8 mouse cellular contexts compared by ENCODE assay signal in genomic region chr7:81828681-81829378, GRCm38 (mm10). TPM values are rescaled to one million over a fixed set of nuclear protein-coding genes. Genes with fewer than 3 reads are reported as not detected.
DNase-seq lines count a peak whose midpoint lies in the region; TF ChIP-seq lines count a peak whose summit lies in the region.

No protein-coding gene starts in this region.

- TF ChIP-seq CTCF in heart, adult 2 months (IDR thresholded peaks at IDR 0.05): no peak
- no peak for TF ChIP-seq CTCF in kidney, adult 2 months (conservative IDR thresholded peaks at IDR 0.05; ENCODE audit: insufficient read depth, insufficient read length, low read depth, low read length)

- peaks cover 51% of the 10 kb centered on the region for H3K4me1 ChIP-seq in embryonic facial prominence, embryonic 10.5 days
- peaks cover 17% of the 10 kb centered on the region for H3K4me1 ChIP-seq in heart, adult 2 months (ENCODE audit: control insufficient read depth, insufficient read depth, low read length)
- peaks cover 17% of the 10 kb centered on the region for H3K4me1 ChIP-seq in kidney, adult 2 months (ENCODE audit: control insufficient read depth, insufficient read depth, low read length)

- H3K79me2 ChIP-seq in heart, adult 2 months (replicated peaks; ENCODE audit: control insufficient read depth, insufficient read depth, low read length): peaks cover 3% of the 10 kb centered on the region
- H3K79me2 ChIP-seq in myocyte (ENCODE audit: control insufficient read depth, insufficient read depth): peaks cover 48% of the 10 kb centered on the region

- under 1% methylated on average over 91 of the region's 91 CpGs for WGBS in embryonic facial prominence, embryonic 10.5 days
- WGBS in heart, adult 2 months: under 1% methylated on average over 90 of the region's 91 CpGs
- WGBS in kidney, adult 2 months: 1% methylated on average over 91 of the region's 91 CpGs

- H3K27me3 ChIP-seq in embryonic facial prominence, embryonic 10.5 days (replicated peaks; ENCODE audit: low read depth, poor library complexity, severe bottlenecking): no peaks in the 10 kb centered on the region
- no peaks in the 10 kb centered on the region for H3K27me3 ChIP-seq in heart, adult 2 months (ENCODE audit: control insufficient read depth, insufficient read depth, low read length)
- no peaks in the 10 kb centered on the region for H3K27me3 ChIP-seq in kidney, adult 2 months (replicated peaks; ENCODE audit: control insufficient read depth, insufficient read depth, low read length)
- no peaks in the 10 kb centered on the region for H3K27me3 ChIP-seq in myocyte (ENCODE audit: control insufficient read depth, insufficient read depth, insufficient read length)
- no peaks in the 10 kb centered on the region for H3K27me3 ChIP-seq in splenic B cell, adult 2 months (ENCODE audit: control insufficient read depth, insufficient read depth, low read length, poor library complexity, severe bottlenecking)

- intact Hi-C loops in heart, adult 2 months (cut with DNase I): loop anchor here (2.0 kb wide), 2 partner anchors 34 to 104 kb away; no protein-coding TSS in a partner anchor

- H3K9me3 ChIP-seq in embryonic facial prominence, embryonic 10.5 days: no peaks in the 10 kb centered on the region

- no peak for TF ChIP-seq POLR2A in heart, adult 2 months (IDR thresholded peaks at IDR 0.05; ENCODE audit: insufficient read depth, low read depth, low read length)
- TF ChIP-seq POLR2A in kidney, adult 2 months (IDR thresholded peaks at IDR 0.05; ENCODE audit: low read depth, low read length): no peak
- TF ChIP-seq POLR2A in myocyte (IDR thresholded peaks at IDR 0.05; ENCODE audit: insufficient read length, low read depth): peak; percentile 13

- no peak for TF ChIP-seq EP300 in heart, adult 2 months (IDR thresholded peaks at IDR 0.05; ENCODE audit: insufficient read depth, low read depth, low read length)

- H3ac ChIP-seq in myocyte (ENCODE audit: control insufficient read depth, insufficient read length): peak overlapping the region; percentile 90

- H3K27ac ChIP-seq in embryonic facial prominence, embryonic 10.5 days (replicated peaks): peak overlapping the region; percentile 95
- peak overlapping the region; percentile 90 for H3K27ac ChIP-seq in heart, adult 2 months
- H3K27ac ChIP-seq in kidney, adult 2 months (ENCODE audit: insufficient read depth, low read depth, low read length): peak overlapping the region; percentile 90

- no peaks in the 10 kb centered on the region for H3K36me3 ChIP-seq in embryonic facial prominence, embryonic 10.5 days (replicated peaks)
- H3K36me3 ChIP-seq in heart, adult 2 months (ENCODE audit: control insufficient read depth, insufficient read depth, low read length): peaks cover 19% of the 10 kb centered on the region
- no peaks in the 10 kb centered on the region for H3K36me3 ChIP-seq in kidney, adult 2 months (ENCODE audit: control insufficient read depth, insufficient read depth, low read length)
- H3K36me3 ChIP-seq in myocyte (ENCODE audit: control insufficient read depth, insufficient read depth): no peaks in the 10 kb centered on the region
- no peaks in the 10 kb centered on the region for H3K36me3 ChIP-seq in splenic B cell, adult 2 months (ENCODE audit: control insufficient read depth, insufficient read depth, low read length, poor library complexity, severe bottlenecking)

- peak overlapping the region; percentile 89 for H3K4me2 ChIP-seq in myocyte (ENCODE audit: low read depth)

- peak overlapping the region; percentile 93 for H3K9ac ChIP-seq in heart, adult 2 months (ENCODE audit: low read depth, low read length)

- peak; percentile 21 for DNase-seq in 416B (ENCODE audit: low read depth)
- DNase-seq in adrenal gland, postnatal 10 days: peak; percentile 80
- peak; percentile 64 for DNase-seq in embryonic facial prominence, embryonic 10.5 days (ENCODE audit: low spot score)
- DNase-seq in heart, adult 2 months: no peak
- peak; percentile 62 for DNase-seq in kidney, adult 2 months
- peak; percentile 64 for DNase-seq in liver
- DNase-seq in splenic B cell, adult 2 months (ENCODE audit: low read depth, low spot score): peak; percentile 40

- peak overlapping the region; percentile 90 for H3K4me3 ChIP-seq in embryonic facial prominence, embryonic 10.5 days
- H3K4me3 ChIP-seq in heart, adult 2 months: peak overlapping the region; percentile 91
- peak overlapping the region; percentile 95 for H3K4me3 ChIP-seq in kidney, adult 2 months (ENCODE audit: insufficient read depth, low read depth, low read length)
- H3K4me3 ChIP-seq in myocyte: peak overlapping the region; percentile 64

TF ChIP-seq in myocyte, 11 proteins besides CTCF, POLR2A, EP300 and RAD21:
- TF ChIP-seq USF1 (IDR thresholded peaks at IDR 0.05; ENCODE audit: low read depth) (no peak), REST (IDR thresholded peaks at IDR 0.05; ENCODE audit: insufficient read depth, insufficient read length) (no peak), E2F4 (IDR thresholded peaks at IDR 0.05; ENCODE audit: insufficient read depth) (no peak), MAX (IDR thresholded peaks at IDR 0.05; ENCODE audit: low read depth) (no peak), TCF3 (IDR thresholded peaks at IDR 0.05; ENCODE audit: insufficient read length, low read depth) (no peak), MYOD1 (IDR thresholded peaks at IDR 0.05; ENCODE audit: control insufficient read depth in 1 of 3, insufficient read length in 2 of 3, low read depth in 2 of 3) (no peak), CEBPB (IDR thresholded peaks at IDR 0.05; ENCODE audit: insufficient read depth, poor library complexity, severe bottlenecking) (no peak), SRF (IDR thresholded peaks at IDR 0.05; ENCODE audit: control insufficient read depth, insufficient read length, low read depth) (no peak), MYOG (IDR thresholded peaks at IDR 0.05; ENCODE audit: control insufficient read depth in 1 of 3, insufficient read depth in 1 of 3, insufficient read length in 2 of 3, low read depth in 2 of 3) (no peak), POLR2AphosphoS2 (IDR thresholded peaks at IDR 0.05; ENCODE audit: insufficient read length, low read depth) (no peak), TCF12 (IDR thresholded peaks at IDR 0.05; ENCODE audit: insufficient read depth, poor library complexity, severe bottlenecking) (no peak)
TF ChIP-seq in myocyte: peak in this region for 0.

RNA-seq across cellular contexts. Expression of gene Btbd1, which starts 0.4 kb away (rescaled TPM):
- total RNA-seq in adrenal gland, postnatal 10 days (2021): 100 to 1,000 TPM; 116 to 135 TPM
- 56.2 and 58.9 TPM in 2 replicates for polyA plus RNA-seq in embryonic facial prominence, embryonic 10.5 days (2016; fragmentation: Nextera tagmentation; extraction: Ambion mirVana)
- 100 to 1,000 TPM; 128 to 146 TPM for total RNA-seq in heart, adult 2 months (2021)
- polyA plus RNA-seq in heart, adult 2 months (2012; rRNA removed): 50.6 and 118 TPM in 2 replicates
- polyA plus RNA-seq in kidney, adult 2 months (2012; rRNA removed): 24.3 and 28.1 TPM in 2 replicates
- polyA plus RNA-seq in myocyte (2012; fragmentation: generic; extraction: Trizol): 66.6 TPM

RNA-seq across cellular contexts. Expression of gene Gm10160, which starts 26.8 kb away (rescaled TPM):
- not detected for total RNA-seq in adrenal gland, postnatal 10 days (2021)
- not detected in 2 replicates for polyA plus RNA-seq in embryonic facial prominence, embryonic 10.5 days (2016; fragmentation: Nextera tagmentation; extraction: Ambion mirVana)
- not detected for total RNA-seq in heart, adult 2 months (2021)
- polyA plus RNA-seq in heart, adult 2 months (2012; rRNA removed): not detected in 2 replicates
- not detected in 2 replicates for polyA plus RNA-seq in kidney, adult 2 months (2012; rRNA removed)
- polyA plus RNA-seq in myocyte (2012; fragmentation: generic; extraction: Trizol): not detected

RNA-seq across cellular contexts. Expression of gene Tm6sf1, which starts 30.0 kb away (rescaled TPM):
- total RNA-seq in adrenal gland, postnatal 10 days (2021): 10 to 100 TPM; 15.8 to 21.2 TPM
- polyA plus RNA-seq in embryonic facial prominence, embryonic 10.5 days (2016; fragmentation: Nextera tagmentation; extraction: Ambion mirVana): 10.7 and 12.2 TPM in 2 replicates
- total RNA-seq in heart, adult 2 months (2021): 10 to 100 TPM in 1 of 2 experiments, 1 to 10 TPM in 1; 9.1 to 12.6 TPM
- polyA plus RNA-seq in heart, adult 2 months (2012; rRNA removed): 21.4 and 28.5 TPM in 2 replicates
- polyA plus RNA-seq in kidney, adult 2 months (2012; rRNA removed): 16.8 and 17.0 TPM in 2 replicates
- polyA plus RNA-seq in myocyte (2012; fragmentation: generic; extraction: Trizol): 11.4 TPM

RNA-seq across cellular contexts. Expression of gene 3110040N11Rik, which starts 39.6 kb away (rescaled TPM):
- 10 to 100 TPM; 30.3 to 30.4 TPM for total RNA-seq in adrenal gland, postnatal 10 days (2021)
- polyA plus RNA-seq in embryonic facial prominence, embryonic 10.5 days (2016; fragmentation: Nextera tagmentation; extraction: Ambion mirVana): 42.6 and 50.2 TPM in 2 replicates
- total RNA-seq in heart, adult 2 months (2021): 10 to 100 TPM; 22.4 to 26.0 TPM
- 25.4 and 27.9 TPM in 2 replicates for polyA plus RNA-seq in heart, adult 2 months (2012; rRNA removed)
- polyA plus RNA-seq in kidney, adult 2 months (2012; rRNA removed): 36.8 and 40.3 TPM in 2 replicates
- 28.6 TPM for polyA plus RNA-seq in myocyte (2012; fragmentation: generic; extraction: Trizol)

Comparison
In these comparisons a context has a peak if more than half of its experiments do, and no peak if none do; other contexts are left out.
1. DNase-seq: peak in 416B (single experiment), adrenal gland, postnatal 10 days (single experiment), embryonic facial prominence, embryonic 10.5 days (single experiment), kidney, adult 2 months (single experiment), liver (single experiment) and splenic B cell, adult 2 months (single experiment); none in heart, adult 2 months (0 of 2).
2. Peak in every context shown above with its lines, with median percentiles within 50 percentile points of each other: H3K27ac ChIP-seq and H3K4me3 ChIP-seq.